Mouse (Mus musculus): ENCODE results near the gene Zfp874a. TPM values are rescaled to one million over a fixed set of nuclear protein-coding genes. Genes with fewer than 3 reads are reported as not detected.
A peak's percentile ranks its signal among the peaks of the same experiment; 100 is the strongest.
"Not testable (repeated sequence)": the region's sequence is repeated elsewhere in the genome, so short reads cannot be mapped to it uniquely, and the experiment has no call there.

Gene Zfp874a
- polyA plus RNA-seq, 1 experiment, result 0.07 TPM

DNA sequence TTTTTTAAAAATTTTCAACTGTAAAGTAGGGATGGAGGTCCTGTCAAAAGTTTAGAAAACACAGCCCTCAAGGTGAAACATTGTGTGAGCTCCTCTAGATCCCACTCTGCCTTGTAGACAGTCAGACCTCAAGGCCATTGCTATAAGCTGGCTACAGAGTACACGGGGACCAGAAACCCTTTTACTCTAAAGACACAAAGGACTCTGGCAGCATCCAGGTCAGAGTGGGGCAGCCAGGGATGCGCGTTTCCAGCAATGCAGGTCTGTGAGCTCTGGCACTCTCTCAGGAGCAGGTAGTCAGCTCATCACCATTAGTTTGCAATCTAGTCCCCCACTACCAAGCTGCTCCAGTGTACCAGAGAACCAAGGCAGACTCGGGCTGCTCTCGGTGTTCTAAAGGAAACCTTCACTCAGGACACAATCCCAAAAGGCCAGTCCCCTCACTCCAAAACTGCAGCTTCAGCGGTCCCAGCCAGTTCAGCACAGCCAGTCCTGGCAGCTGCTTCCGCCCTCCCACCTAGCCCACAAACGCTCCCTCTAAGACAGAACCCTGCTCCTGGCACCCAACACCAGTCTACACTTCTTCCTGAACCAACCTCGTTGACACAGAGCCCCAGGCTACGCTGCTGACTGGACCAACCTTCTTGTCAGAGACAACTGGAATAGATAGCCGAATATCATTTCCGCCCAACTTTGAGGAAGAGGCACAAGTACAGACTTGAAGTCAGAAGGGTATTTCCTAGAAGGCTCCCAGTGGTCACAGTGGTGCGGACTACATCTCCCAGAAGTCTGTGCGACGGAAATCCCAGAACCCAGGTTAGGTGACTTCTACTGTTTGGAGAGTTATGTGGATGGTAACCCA is 76.1 kb downstream of the Zfp874a start, which contains the start of the genes Gm28041 and Zfp456:
Gene Gm28041 (minus strand): TSS at position 684 of the 862 bp plus-strand sequence.
Gene Zfp456 (minus strand): TSS at position 761 of the 862 bp plus-strand sequence.
- H3K27me3 ChIP-seq (ENCODE audit: control insufficient read depth); H3K9me3 ChIP-seq (ENCODE audit: control insufficient read depth, low read length); H3K36me3 ChIP-seq (ENCODE audit: control insufficient read depth); H3K4me1 ChIP-seq (ENCODE audit: control insufficient read depth): not testable (repeated sequence)
- peak within 1 kb of the TSS; percentile 58 for H3K4me3 ChIP-seq (replicated peaks)

Other genes starting within 250 kb of the Zfp874a start
- gene Zfp458, start 173.2 kb downstream of the Zfp874a start, polyA plus RNA-seq (2012), result not detected in 2 replicates
- not detected in 2 replicates for gene Zfp457, start 145.1 kb downstream of the Zfp874a start, polyA plus RNA-seq (2012)
- 0.02 TPM in 1 of 2 replicates, not detected in the other for gene Zfp595, start 119.1 kb downstream of the Zfp874a start, polyA plus RNA-seq (2012)
- gene Gm28044, start 91.1 kb downstream of the Zfp874a start, polyA plus RNA-seq (2012), result not detected in 2 replicates
- gene Zfp953, start 91.0 kb downstream of the Zfp874a start, polyA plus RNA-seq (2012), result 0.01 TPM in 1 of 2 replicates, not detected in the other
- gene Gm28041, start 75.9 kb downstream of the Zfp874a start, polyA plus RNA-seq (2012), result not detected in 2 replicates
- not detected in 2 replicates for gene Zfp456, start 75.8 kb downstream of the Zfp874a start, polyA plus RNA-seq (2012)
- 0.02 and 0.12 TPM in 2 replicates for gene Zfp429, start 51.8 kb downstream of the Zfp874a start, polyA plus RNA-seq (2012)
- gene Zfp459, start 30.2 kb downstream of the Zfp874a start, polyA plus RNA-seq (2012), result not detected in 2 replicates
- 0.10 and 0.19 TPM in 2 replicates for gene Zfp874b, start 32.6 kb upstream of the Zfp874a start, polyA plus RNA-seq (2012)
- 0.02 TPM in 1 of 2 replicates, not detected in the other for gene Zfp58, start 48.9 kb upstream of the Zfp874a start, polyA plus RNA-seq (2012)
- not detected in 2 replicates for gene Gm26965, start 74.5 kb upstream of the Zfp874a start, polyA plus RNA-seq (2012)
- 0.03 and 0.27 TPM in 2 replicates for gene Zfp87, start 74.6 kb upstream of the Zfp874a start, polyA plus RNA-seq (2012)
- gene Zfp748, start 102.2 kb upstream of the Zfp874a start, polyA plus RNA-seq (2012), result 0.01 TPM in 1 of 2 replicates, not detected in the other
- gene Zfp729b, start 158.1 kb upstream of the Zfp874a start, polyA plus RNA-seq (2012), result 0.01 TPM in 1 of 2 replicates, not detected in the other
- not detected in 2 replicates for gene Gm49345, start 186.1 kb upstream of the Zfp874a start, polyA plus RNA-seq (2012)
- under 0.01 and 0.01 TPM in 2 replicates for gene Zfp729a, start 186.2 kb upstream of the Zfp874a start, polyA plus RNA-seq (2012)
- gene Zfp738, start 235.4 kb upstream of the Zfp874a start, polyA plus RNA-seq (2012), result 0.02 TPM in 1 of 2 replicates, not detected in the other